Mouse (Mus musculus): Measurements from ENCODE around the gene Clec2h. TPM values are rescaled to one million over a fixed set of nuclear protein-coding genes. Genes with fewer than 3 reads are reported as not detected.

The Clec2h gene
- not detected in 2 replicates for polyA plus RNA-seq (2012; ENCODE audit: low replicate concordance)

GRCm38 (mm10) chr6:128662206-128662605 is at the start of gene Clec2h:
Clec2h (plus strand) TSS chr6:128662385.

GRCm38 (mm10) chr6:128623433-128623832 is 38.8 kb upstream of the Clec2h start, which contains the start of gene Klrb1a:
Klrb1a (minus strand) TSS chr6:128623533.

GRCm38 (mm10) chr6:128722959-128723358 is 60.8 kb downstream of the Clec2h start, which contains the start of gene Klrb1:
Klrb1 (minus strand) TSS chr6:128723059.

Other genes starting within 250 kb of the Clec2h start
- gene Itfg2, start 237.5 kb upstream of the Clec2h start, polyA plus RNA-seq (2012; ENCODE audit: low replicate concordance), result 21.7 and 25.3 TPM in 2 replicates
- 181 and 301 TPM in 2 replicates for gene Fkbp4, start 223.7 kb upstream of the Clec2h start, polyA plus RNA-seq (2012; ENCODE audit: low replicate concordance)
- 0.39 TPM in 1 of 2 replicates, not detected in the other for gene Pzp, start 135.7 kb upstream of the Clec2h start, polyA plus RNA-seq (2012; ENCODE audit: low replicate concordance)
- not detected in 2 replicates for gene A2ml1, start 80.8 kb upstream of the Clec2h start, polyA plus RNA-seq (2012; ENCODE audit: low replicate concordance)
- gene Klrb1a, start 38.9 kb upstream of the Clec2h start, polyA plus RNA-seq (2012; ENCODE audit: low replicate concordance), result not detected in 2 replicates
- gene Klrb1, start 60.7 kb downstream of the Clec2h start, polyA plus RNA-seq (2012; ENCODE audit: low replicate concordance), result not detected in 2 replicates
- 0.15 TPM in 1 of 2 replicates, not detected in the other for gene Klrb1c, start 126.8 kb downstream of the Clec2h start, polyA plus RNA-seq (2012; ENCODE audit: low replicate concordance)
- gene Gm44511, start 163.9 kb downstream of the Clec2h start, polyA plus RNA-seq (2012; ENCODE audit: low replicate concordance), result not detected in 2 replicates
- gene Klrb1b, start 163.9 kb downstream of the Clec2h start, polyA plus RNA-seq (2012; ENCODE audit: low replicate concordance), result not detected in 2 replicates
- 0.32 and 0.72 TPM in 2 replicates for gene Clec2i, start 225.2 kb downstream of the Clec2h start, polyA plus RNA-seq (2012; ENCODE audit: low replicate concordance)
- 0.44 and 0.55 TPM in 2 replicates for gene BC035044, start 228.7 kb downstream of the Clec2h start, polyA plus RNA-seq (2012; ENCODE audit: low replicate concordance)

Measured in leukemia stem cell, adult 10-12 weeks (primary cell).